Comparison of ENCODE assay signal across 17 mouse cellular contexts in genomic region chr12:108259322-108260049, GRCm38 (mm10). TPM values are rescaled to one million over a fixed set of nuclear protein-coding genes. Genes with fewer than 3 reads are reported as not detected.
A peak's percentile ranks its signal among the peaks of the same experiment; 100 is the strongest.
DNase-seq lines count a peak whose midpoint lies in the region; ATAC-seq and TF ChIP-seq lines count a peak whose summit lies in the region.
"Had no signal": no experiment of that assay in that cellular context is flagged by ENCODE, and none has a peak within 500 bp of the region (broad histone marks: within the 10 kb centered on the region; RNA-seq: fewer than 3 reads in every experiment).

No protein-coding gene starts in this region.

- H3K27me3 ChIP-seq in heart, embryonic 14.5 days (ENCODE audit: control insufficient read depth, insufficient read depth, low read length): no peaks in the 10 kb centered on the region
- H3K27me3 ChIP-seq in E14TG2a.4 (ENCODE audit: insufficient read depth, low read length): no peaks in the 10 kb centered on the region
- H3K27me3 ChIP-seq in hindbrain, embryonic 12.5 days: no peaks in the 10 kb centered on the region
- H3K27me3 ChIP-seq: CH12.LX had no signal

- TF ChIP-seq CTCF in E14TG2a.4 (conservative IDR thresholded peaks at IDR 0.05; ENCODE audit: low read length): no peak
- no peak for TF ChIP-seq CTCF in lung, adult 2 months (IDR thresholded peaks at IDR 0.05; ENCODE audit: insufficient read depth, low read length)

- no peak overlapping the region for H3K27ac ChIP-seq in heart, embryonic 14.5 days (replicated peaks in 1 of 2; ENCODE audit: control insufficient read depth in 1 of 2, insufficient read depth in 1 of 2, low read depth in 2 of 2, low read length in 2 of 2)
- peak overlapping the region; percentile 44 for H3K27ac ChIP-seq in hindbrain, embryonic 12.5 days
- H3K27ac ChIP-seq: kidney, postnatal 0 days; stomach, postnatal 0 days had no signal

- TF ChIP-seq POLR2A in lung, adult 2 months (IDR thresholded peaks at IDR 0.05; ENCODE audit: borderline replicate concordance, extremely low read depth, low read depth, low read length): no peak

- ATAC-seq in cerebellum, adult (ENCODE audit: insufficient number of reproducible peaks, low FRiP score, low TSS enrichment): 0 out of 2 replicates have a peak, but pooled peaks have one; percentile 16
- no peak for ATAC-seq in heart, embryonic 14.5 days (ENCODE audit: insufficient number of reproducible peaks, insufficient read depth, low FRiP score, low read depth)
- no peak for ATAC-seq in hindbrain, embryonic 12.5 days (ENCODE audit: low FRiP score)
- ATAC-seq: liver, postnatal 0 days had no signal

- H3K4me1 ChIP-seq in heart, embryonic 14.5 days (ENCODE audit: control insufficient read depth in 2 of 2, insufficient read depth in 2 of 2, low read length in 2 of 2): peaks cover 44 to 54% of the 10 kb centered on the region in 2 experiments
- H3K4me1 ChIP-seq in E14TG2a.4 (replicated peaks; ENCODE audit: low read depth, low read length): peaks cover 70% of the 10 kb centered on the region
- H3K4me1 ChIP-seq in hindbrain, embryonic 12.5 days: peaks cover 87% of the 10 kb centered on the region
- peaks cover 7% of the 10 kb centered on the region for H3K4me1 ChIP-seq in lung, adult 2 months (ENCODE audit: control insufficient read depth, insufficient read depth, low read length)

- no peak overlapping the region for H3K4me3 ChIP-seq in heart, embryonic 14.5 days (ENCODE audit: control insufficient read depth in 1 of 2, insufficient read depth in 1 of 2, low read depth in 1 of 2, low read length in 2 of 2)
- peak overlapping the region; percentile 43 for H3K4me3 ChIP-seq in E14TG2a.4 (replicated peaks; ENCODE audit: low read length)
- no peak overlapping the region for H3K4me3 ChIP-seq in hindbrain, embryonic 12.5 days
- H3K4me3 ChIP-seq in lung, adult 2 months (replicated peaks; ENCODE audit: extremely low read depth, low read depth, low read length): no peak overlapping the region

- H3K9ac ChIP-seq in heart, embryonic 14.5 days (ENCODE audit: low read length): peak overlapping the region; percentile 41; the same call in 1 of the 2 replicates
- H3K9ac ChIP-seq in hindbrain, embryonic 12.5 days: peak overlapping the region; percentile 15; the same call in 1 of the 2 replicates
- H3K9ac ChIP-seq: liver, postnatal 0 days had no signal

- no peaks in the 10 kb centered on the region for H3K9me3 ChIP-seq in heart, embryonic 14.5 days (ENCODE audit: control insufficient read depth, low read length)
- H3K9me3 ChIP-seq in E14TG2a.4 (ENCODE audit: low read length): no peaks in the 10 kb centered on the region
- H3K9me3 ChIP-seq in hindbrain, embryonic 12.5 days (replicated peaks): no peaks in the 10 kb centered on the region

- intact Hi-C loops in heart, postnatal 10 days (cut with DNase I): no loop called here

- WGBS in heart, embryonic 14.5 days: 90% methylated on average over 24 of the region's 24 CpGs
- WGBS in hindbrain, embryonic 12.5 days: 75% methylated on average over 24 of the region's 24 CpGs
- WGBS in lung, adult 2 months: 91% methylated on average over 24 of the region's 24 CpGs

- DNase-seq in cerebellum, adult 9-11 months: no peak
- no peak for DNase-seq in heart, postnatal 10 days
- DNase-seq in lung, adult 2 months: no peak
- no peak for DNase-seq in thymus, postnatal 0 days (ENCODE audit: low spot score)
- DNase-seq: cerebellum, adult 18-20 months; liver, postnatal 0 days; lung, postnatal 36 days; right cerebral cortex, postnatal 14 days; thymus, postnatal 4 days had no signal

- H3K4me2 ChIP-seq in heart, embryonic 14.5 days (ENCODE audit: low read length): no peak overlapping the region
- H3K4me2 ChIP-seq in hindbrain, embryonic 12.5 days (replicated peaks): no peak overlapping the region

- no peaks in the 10 kb centered on the region for H3K36me3 ChIP-seq in heart, embryonic 14.5 days (ENCODE audit: control insufficient read depth, insufficient read depth, low read length)
- H3K36me3 ChIP-seq in E14TG2a.4 (ENCODE audit: insufficient read depth, low read length): no peaks in the 10 kb centered on the region
- no peaks in the 10 kb centered on the region for H3K36me3 ChIP-seq in hindbrain, embryonic 12.5 days

RNA-seq across cellular contexts. Expression of gene Ccdc85c, which starts 15.7 kb away (rescaled TPM):
- 7.2 and 8.2 TPM in 2 replicates for polyA plus RNA-seq in heart, embryonic 14.5 days (2014; fragmentation: Nextera tagmentation; extraction: Ambion mirVana)
- 10 to 100 TPM; 32.8 to 34.4 TPM for total RNA-seq in heart, postnatal 10 days (2021)
- polyA plus RNA-seq in hindbrain, embryonic 12.5 days (2016; fragmentation: Nextera tagmentation; extraction: Ambion mirVana): 15.2 and 16.3 TPM in 2 replicates
- 22.2 and 22.5 TPM in 2 replicates for polyA plus RNA-seq in lung, adult 2 months (2012; rRNA removed)
- 11.3 and 13.6 TPM in 2 replicates for polyA plus RNA-seq in thymus, postnatal 0 days (2015; fragmentation: Nextera tagmentation; extraction: Ambion mirVana)

RNA-seq across cellular contexts. Expression of gene Hhipl1, which starts 46.6 kb away (rescaled TPM):
- 0.63 and 0.84 TPM in 2 replicates for polyA plus RNA-seq in heart, embryonic 14.5 days (2014; fragmentation: Nextera tagmentation; extraction: Ambion mirVana)
- total RNA-seq in heart, postnatal 10 days (2021): 1 to 10 TPM; 1.5 to 3.2 TPM
- polyA plus RNA-seq in hindbrain, embryonic 12.5 days (2016; fragmentation: Nextera tagmentation; extraction: Ambion mirVana): 2.4 and 2.7 TPM in 2 replicates
- polyA plus RNA-seq in lung, adult 2 months (2012; rRNA removed): 1.3 and 1.8 TPM in 2 replicates
- 0.05 TPM in 2 replicates for polyA plus RNA-seq in thymus, postnatal 0 days (2015; fragmentation: Nextera tagmentation; extraction: Ambion mirVana)
- total RNA-seq: CH12.LX; granulocyte monocyte progenitor cell, adult 5-6 weeks had no signal
